Mouse (Mus musculus): Measurements from ENCODE around the gene Nrtn.
A peak's percentile ranks its signal among the peaks of the same experiment; 100 is the strongest.

Gene Nrtn

GRCm38 (mm10) chr17:56762769-56763731 lies 5.7 kb upstream of the Nrtn start:
- peak; percentile 79 for DNase-seq (ENCODE audit: low read depth, low spot score)

GRCm38 (mm10) chr17:56761991-56762410 lies 4.7 kb upstream of the Nrtn start:
- peak; percentile 93 for DNase-seq (ENCODE audit: low read depth, low spot score)

- DNase-seq (ENCODE audit: low read depth, low spot score) = no peak
Measured at GRCm38 (mm10) chr17:56761077-56761476, 3.7 kb upstream of the Nrtn start.

- no peak for DNase-seq (ENCODE audit: low read depth, low spot score)
Measured at GRCm38 (mm10) chr17:56759261-56759660, 1.9 kb upstream of the Nrtn start.

GRCm38 (mm10) chr17:56758132-56758531 lies 802 bp upstream of the Nrtn start:
- DNase-seq (ENCODE audit: low read depth, low spot score) = peak; percentile 63

GRCm38 (mm10) chr17:56756703-56757399 lies 479 bp downstream of the Nrtn start:
- no peak for DNase-seq (ENCODE audit: low read depth, low spot score)

GRCm38 (mm10) chr17:56754271-56755185 lies 2.8 kb downstream of the Nrtn start:
- DNase-seq (ENCODE audit: low read depth, low spot score) = no peak

GRCm38 (mm10) chr17:56753452-56753851 lies 3.9 kb downstream of the Nrtn start:
- DNase-seq (ENCODE audit: low read depth, low spot score) = no peak

GRCm38 (mm10) chr17:56751404-56752072 lies 5.8 kb downstream of the Nrtn start:
- DNase-seq (ENCODE audit: low read depth, low spot score) = peak; percentile 52

GRCm38 (mm10) chr17:56744173-56744572 lies 13.2 kb downstream of the Nrtn start:
- DNase-seq (ENCODE audit: low read depth, low spot score) = no peak

GRCm38 (mm10) chr17:56740788-56741160 lies 16.6 kb downstream of the Nrtn start:
- DNase-seq (ENCODE audit: low read depth, low spot score) = no peak

- no peak for DNase-seq (ENCODE audit: low read depth, low spot score)
Measured at GRCm38 (mm10) chr17:56740118-56740787, 17.1 kb downstream of the Nrtn start.

- no peak for DNase-seq (ENCODE audit: low read depth, low spot score)
Measured at GRCm38 (mm10) chr17:56738221-56738620, 19.1 kb downstream of the Nrtn start.

GRCm38 (mm10) chr17:56736534-56736933 lies 20.8 kb downstream of the Nrtn start:
- no peak for DNase-seq (ENCODE audit: low read depth, low spot score)

- DNase-seq (ENCODE audit: low read depth, low spot score) = no peak
Measured at GRCm38 (mm10) chr17:56729656-56730055, 27.7 kb downstream of the Nrtn start.

GRCm38 (mm10) chr17:56729151-56729550 lies 28.2 kb downstream of the Nrtn start:
- DNase-seq (ENCODE audit: low read depth, low spot score) = peak; percentile 59

- DNase-seq (ENCODE audit: low read depth, low spot score) = no peak
Measured at GRCm38 (mm10) chr17:56728117-56728516, 29.2 kb downstream of the Nrtn start.

GRCm38 (mm10) chr17:56727659-56728058 lies 29.7 kb downstream of the Nrtn start:
- no peak for DNase-seq (ENCODE audit: low read depth, low spot score)

- no peak for DNase-seq (ENCODE audit: low read depth, low spot score)
Measured at GRCm38 (mm10) chr17:56727029-56727649, 30.2 kb downstream of the Nrtn start.
